Mouse (Mus musculus) Patski (cell line): ENCODE results near the gene 4930402H24Rik. TPM values are rescaled to one million over a fixed set of nuclear protein-coding genes. Genes with fewer than 3 reads are reported as not detected.

Source experiments
- ATAC-seq: fragments of 100-300 bp; one replicate; pipeline ENCODE4 v1.8.0; 2021
- CTCF ChIA-PET: fragments of 350-600 bp; sonication (Branson Sonifier 250); formaldehyde crosslinking; loops from one replicate; lab custom pipeline; 2022; ENCODE audit warnings: inconsistent platforms; lab: Charles Lee
- POLR2A ChIA-PET: fragments of 350-600 bp; sonication (Branson Sonifier 250); formaldehyde crosslinking; loops from one replicate; lab custom pipeline; 2022; ENCODE audit warnings: antibody characterized with exemption, inconsistent platforms; lab: Charles Lee
- DNase-seq: peaks from one replicate; pipeline ENCODE4 v3.0.0-alpha.2; 2011; ENCODE audit warnings: low read depth, low spot score
- H3K27me3 ChIP-seq: fragments of 371-371 bp; one replicate; pipeline ENCODE4 v1.5.1; 2021
- CTCF ChIP-seq: fragments of 100-300 bp; IDR thresholded peaks from one replicate; pipeline ENCODE4 v1.5.1; 2021
- in situ Hi-C: fragments of 300-500 bp; cut with MboI; formaldehyde crosslinking; loops from 3 replicates; pipeline ENCODE4 v1.11.1; 2018; ENCODE audit warnings: low pct_unique_long_range_greater_than_20kb, mixed read lengths
- polyA plus RNA-seq: library from polyadenylated mRNA; unstranded; gene quantifications from one replicate; pipeline ENCODE4 v1.2.3, GENCODE M21; 2021

4930402H24Rik gene
- polyA plus RNA-seq, 1 experiment from 2014 or later: 50.9 TPM

DNA sequence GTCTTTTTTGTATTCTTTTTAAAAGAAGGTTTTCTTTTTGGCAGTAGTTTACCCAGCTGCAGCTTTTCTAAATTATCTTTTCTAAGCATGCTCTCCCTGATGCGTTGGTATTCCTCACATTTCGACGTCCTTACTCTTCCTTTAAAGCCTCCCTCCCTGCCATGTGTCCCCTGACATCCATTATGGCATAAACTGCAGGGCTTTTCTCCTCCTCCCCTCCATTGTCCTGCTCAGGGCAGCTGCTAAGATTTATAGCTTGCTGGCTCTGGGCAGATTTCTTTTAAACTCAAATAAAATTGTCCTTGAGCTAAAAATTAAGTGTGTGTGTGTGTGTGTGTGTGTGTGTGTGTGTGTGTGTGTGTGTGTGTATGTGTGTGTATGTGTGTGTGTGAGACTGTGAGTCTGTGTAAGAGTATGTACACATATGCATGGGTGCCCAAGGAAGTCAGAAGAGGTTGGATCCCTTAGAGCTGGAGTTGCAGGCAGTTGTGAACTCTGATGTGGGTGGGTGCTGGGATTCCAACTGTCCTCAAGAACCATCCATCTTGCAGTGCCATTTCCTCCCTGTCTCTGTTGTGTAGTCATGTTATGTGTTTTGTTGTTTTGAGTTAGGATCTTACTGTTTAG is 10.4 kb upstream of the 4930402H24Rik start:
- no peak for DNase-seq
- no peaks in the 10 kb centered on the region for H3K27me3 ChIP-seq
- POLR2A ChIA-PET: no interaction called here
- no peak for TF ChIP-seq CTCF
- in situ Hi-C loops: no loop called here
- ATAC-seq: no peak
- CTCF ChIA-PET: interaction anchor here (1.5 kb wide), 1 partner anchor 102 kb away, joined by 4 read pairs; no protein-coding TSS in a partner anchor

DNA sequence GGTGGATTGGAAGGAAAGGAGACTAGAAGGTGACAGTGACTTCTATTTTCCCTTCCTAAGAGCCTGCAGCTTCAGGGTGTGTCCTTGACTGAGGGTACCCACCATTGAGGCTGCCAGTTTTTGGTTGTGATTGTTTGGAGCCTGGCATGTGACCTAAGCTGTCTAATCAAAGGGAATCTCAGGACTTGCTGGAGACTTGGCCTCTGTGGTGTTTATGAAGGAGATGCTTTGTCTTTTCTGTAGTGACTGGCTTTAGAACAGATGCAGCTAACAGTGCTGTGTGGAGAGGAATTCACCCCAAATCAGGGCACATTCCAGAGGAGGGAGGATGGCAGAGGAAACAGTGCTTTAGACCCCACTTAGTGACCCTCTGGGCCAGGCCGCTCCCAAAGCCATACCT is 8.7 kb upstream of the 4930402H24Rik start:
- no peaks in the 10 kb centered on the region for H3K27me3 ChIP-seq
- in situ Hi-C loops: no loop called here
- ATAC-seq: no peak
- CTCF ChIA-PET: no interaction called here
- no peak for TF ChIP-seq CTCF
- DNase-seq: no peak
- POLR2A ChIA-PET: no interaction called here

GRCm38 (mm10) chr2:130911691-130912090 is 5.5 kb upstream of the 4930402H24Rik start:
- no peaks in the 10 kb centered on the region for H3K27me3 ChIP-seq
- in situ Hi-C loops: no loop called here
- ChIA-PET CTCF (no interaction called here), POLR2A (no interaction called here)
- TF ChIP-seq CTCF: no peak
- DNase-seq (no peak), ATAC-seq (no peak)

- ATAC-seq: peak; percentile 55
- no peaks in the 10 kb centered on the region for H3K27me3 ChIP-seq
- CTCF ChIA-PET: interaction anchor here (1.1 kb wide), 1 partner anchor 10 kb away, joined by 3 read pairs; no protein-coding TSS in a partner anchor
- no peak for DNase-seq
- POLR2A ChIA-PET: no interaction called here
- no peak for TF ChIP-seq CTCF
- in situ Hi-C loops: loop anchor here (5.0 kb wide), 1 partner anchor 89 kb away; no protein-coding TSS in a partner anchor
Observed at GRCm38 (mm10) chr2:130906584-130907315, 544 bp upstream of the 4930402H24Rik start.

DNA sequence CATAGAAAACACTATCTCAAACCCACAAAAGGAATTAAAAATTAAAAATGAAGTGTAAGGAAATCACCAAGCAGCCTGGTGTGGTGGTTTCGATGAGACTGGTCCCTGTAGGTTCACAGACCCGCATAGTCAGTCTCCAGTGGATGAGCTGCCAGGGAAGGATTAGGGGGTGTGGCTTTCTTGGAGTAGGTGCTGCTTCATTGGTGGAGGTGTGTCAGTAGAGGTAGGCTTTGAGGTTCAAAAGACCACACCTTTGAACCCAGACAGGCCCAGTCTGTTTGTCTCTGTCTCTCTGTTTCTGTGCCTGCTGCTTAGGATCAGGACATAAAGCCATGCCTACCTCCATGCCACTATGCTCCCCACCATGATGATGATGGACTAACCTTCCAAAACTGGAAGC is 7.4 kb downstream of the 4930402H24Rik start:
- no peaks in the 10 kb centered on the region for H3K27me3 ChIP-seq
- ChIA-PET POLR2A (no interaction called here), CTCF (no interaction called here)
- no peak for TF ChIP-seq CTCF
- no peak for ATAC-seq
- in situ Hi-C loops: no loop called here
- DNase-seq: no peak

GRCm38 (mm10) chr2:130897856-130898255 is 8.3 kb downstream of the 4930402H24Rik start:
- no peak for ATAC-seq
- CTCF ChIA-PET: no interaction called here
- POLR2A ChIA-PET: no interaction called here
- H3K27me3 ChIP-seq: no peaks in the 10 kb centered on the region
- no peak for TF ChIP-seq CTCF
- in situ Hi-C loops: no loop called here
- DNase-seq: no peak

DNA sequence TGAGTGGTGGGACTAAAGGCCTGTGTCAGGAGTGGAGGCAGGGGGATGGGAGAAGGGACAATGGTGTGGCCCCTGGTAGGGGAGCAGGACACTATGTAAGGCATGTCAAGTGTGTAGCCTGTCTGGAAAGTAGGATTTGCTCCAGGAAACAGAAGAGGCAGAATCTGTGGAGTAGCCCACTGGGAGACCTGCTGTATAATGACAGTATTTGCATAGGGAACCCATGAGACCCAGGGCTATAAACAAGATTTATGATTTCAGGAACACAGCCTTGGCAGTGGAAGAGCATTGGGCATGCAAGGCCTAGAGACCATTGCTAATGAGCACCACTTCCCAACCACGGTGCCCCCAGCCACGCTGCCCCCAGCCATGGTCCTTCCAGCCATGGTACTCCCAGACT is 9.3 kb downstream of the 4930402H24Rik start:
- ATAC-seq: no peak
- TF ChIP-seq CTCF: no peak
- ChIA-PET POLR2A (no interaction called here), CTCF (interaction anchor here (1.3 kb wide), 1 partner anchor 9 kb away, joined by 3 read pairs; the partner anchor contains the start of genes 4930402H24Rik and Atrn)
- no peaks in the 10 kb centered on the region for H3K27me3 ChIP-seq
- in situ Hi-C loops: no loop called here
- DNase-seq: no peak

GRCm38 (mm10) chr2:130887456-130887855 is 18.8 kb downstream of the 4930402H24Rik start:
- CTCF ChIA-PET: no interaction called here
- H3K27me3 ChIP-seq: no peaks in the 10 kb centered on the region
- POLR2A ChIA-PET: no interaction called here
- in situ Hi-C loops: no loop called here
- no peak for DNase-seq
- TF ChIP-seq CTCF: no peak
- ATAC-seq: no peak

GRCm38 (mm10) chr2:130886983-130887382 is 19.2 kb downstream of the 4930402H24Rik start:
- no peaks in the 10 kb centered on the region for H3K27me3 ChIP-seq
- ChIA-PET POLR2A (no interaction called here), CTCF (no interaction called here)
- ATAC-seq (no peak), DNase-seq (no peak)
- in situ Hi-C loops: no loop called here
- TF ChIP-seq CTCF: no peak

- ATAC-seq: no peak
- no peak for DNase-seq
- no peak for TF ChIP-seq CTCF
- H3K27me3 ChIP-seq: no peaks in the 10 kb centered on the region
- in situ Hi-C loops: no loop called here
- ChIA-PET POLR2A (no interaction called here), CTCF (interaction anchor here (0.9 kb wide), 1 partner anchor 20 kb away, joined by 3 read pairs; no protein-coding TSS in a partner anchor)
Observed at GRCm38 (mm10) chr2:130877376-130877775, 28.8 kb downstream of the 4930402H24Rik start.

- in situ Hi-C loops: no loop called here
- DNase-seq (peak; percentile 13), ATAC-seq (peak; percentile 35)
- no peaks in the 10 kb centered on the region for H3K27me3 ChIP-seq
- POLR2A ChIA-PET: no interaction called here
- CTCF ChIA-PET: interaction anchor here (1.1 kb wide), 1 partner anchor 24 kb away, joined by 3 read pairs; no protein-coding TSS in a partner anchor
- no peak for TF ChIP-seq CTCF
Observed at GRCm38 (mm10) chr2:130870916-130871315, 35.3 kb downstream of the 4930402H24Rik start.
